Mouse (Mus musculus) adrenal gland, postnatal 10 days (tissue): ENCODE measurements at regions not wholly inside any gene's neighbourhood (a gene's known extent, or its start where the extent isn't known, plus 50 kb on each side); places are given as distances from the start of the nearest gene placed in this dataset.

Source experiments
- DNase-seq: peaks from one replicate; pipeline ENCODE4 v3.0.0; 2021; ENCODE audit warnings: mixed read lengths

- no peak for DNase-seq
Observed at GRCm38 (mm10) chr19:6684921-6685320, 142.1 kb upstream of the Slc22a12 start.

DNA sequence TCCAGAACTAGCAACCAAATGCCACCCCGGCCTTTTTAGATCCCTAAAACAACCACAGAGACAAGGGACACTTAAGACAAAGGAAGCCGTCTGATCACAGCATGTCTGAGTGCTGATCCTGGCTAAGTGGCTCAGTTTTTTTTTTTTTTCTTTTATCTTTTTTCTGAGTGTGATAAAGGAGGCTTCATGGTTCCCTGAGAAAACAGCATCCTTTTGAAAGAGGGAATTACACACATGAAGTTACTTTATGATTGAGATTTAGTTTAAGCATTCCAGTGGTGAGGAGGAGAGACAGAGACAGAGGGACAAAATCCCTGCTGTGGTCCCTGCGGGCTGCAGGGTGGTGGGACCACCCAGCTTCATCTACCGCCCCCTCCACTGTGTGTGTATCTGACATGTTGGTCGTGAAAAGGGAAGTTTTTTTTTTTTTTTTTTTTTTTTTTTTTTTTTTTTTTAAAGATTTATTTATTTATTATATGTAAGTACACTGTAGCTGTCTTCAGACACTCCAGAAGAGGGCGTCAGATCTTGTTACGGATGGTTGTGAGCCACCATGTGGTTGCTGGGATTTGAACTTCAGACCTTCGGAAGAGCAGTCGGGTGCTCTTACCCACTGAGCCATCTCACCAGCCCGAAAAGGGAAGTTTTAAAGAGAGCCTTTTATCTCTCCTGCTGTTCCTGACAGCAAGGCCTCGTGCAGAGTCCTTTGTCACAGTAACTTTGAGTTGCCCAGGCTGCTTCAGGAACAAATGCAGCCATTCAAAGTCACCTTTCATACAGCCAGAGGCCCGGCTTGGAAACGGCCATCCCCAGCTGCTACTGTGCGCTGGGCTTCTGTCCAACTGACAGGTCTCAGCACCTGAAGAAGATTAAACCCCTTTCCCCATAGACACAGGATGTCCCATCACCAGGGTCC, 136.8 kb upstream of the Slc22a12 start:
- DNase-seq: no peak

- DNase-seq: no peak
Observed at GRCm38 (mm10) chr19:6677511-6677910, 134.7 kb upstream of the Slc22a12 start.

- no peak for DNase-seq
Observed at GRCm38 (mm10) chr19:6675586-6675985, 132.8 kb upstream of the Slc22a12 start.

- DNase-seq: no peak
Observed at GRCm38 (mm10) chr19:6671696-6672095, 128.9 kb upstream of the Slc22a12 start.

GRCm38 (mm10) chr19:6669881-6670280, 127.0 kb upstream of the Slc22a12 start:
- no peak for DNase-seq

DNA sequence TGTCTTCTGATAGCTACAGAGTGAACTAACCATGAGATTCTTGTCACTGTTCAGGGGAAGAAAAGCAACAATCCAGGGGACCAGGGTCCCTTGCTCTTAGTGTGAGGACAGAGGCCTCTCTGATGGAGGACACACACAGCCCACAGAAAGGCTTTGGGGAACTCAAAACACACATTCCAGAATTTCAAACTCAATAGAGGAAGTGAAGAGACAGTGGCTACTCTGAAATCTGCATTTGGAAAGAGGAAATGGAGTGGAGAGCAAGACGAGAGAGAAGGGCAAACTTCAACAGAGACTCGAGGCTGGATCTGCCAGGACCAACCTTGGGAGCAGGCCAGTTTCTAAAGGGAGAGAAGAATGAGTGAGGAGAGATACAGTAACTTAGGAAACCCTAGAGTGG, 125.7 kb upstream of the Slc22a12 start:
- DNase-seq: no peak

GRCm38 (mm10) chr19:6666187-6666722, 123.4 kb upstream of the Slc22a12 start:
- DNase-seq: no peak

- no peak for DNase-seq
Observed at GRCm38 (mm10) chr19:6665264-6666054, 122.6 kb upstream of the Slc22a12 start.

DNA sequence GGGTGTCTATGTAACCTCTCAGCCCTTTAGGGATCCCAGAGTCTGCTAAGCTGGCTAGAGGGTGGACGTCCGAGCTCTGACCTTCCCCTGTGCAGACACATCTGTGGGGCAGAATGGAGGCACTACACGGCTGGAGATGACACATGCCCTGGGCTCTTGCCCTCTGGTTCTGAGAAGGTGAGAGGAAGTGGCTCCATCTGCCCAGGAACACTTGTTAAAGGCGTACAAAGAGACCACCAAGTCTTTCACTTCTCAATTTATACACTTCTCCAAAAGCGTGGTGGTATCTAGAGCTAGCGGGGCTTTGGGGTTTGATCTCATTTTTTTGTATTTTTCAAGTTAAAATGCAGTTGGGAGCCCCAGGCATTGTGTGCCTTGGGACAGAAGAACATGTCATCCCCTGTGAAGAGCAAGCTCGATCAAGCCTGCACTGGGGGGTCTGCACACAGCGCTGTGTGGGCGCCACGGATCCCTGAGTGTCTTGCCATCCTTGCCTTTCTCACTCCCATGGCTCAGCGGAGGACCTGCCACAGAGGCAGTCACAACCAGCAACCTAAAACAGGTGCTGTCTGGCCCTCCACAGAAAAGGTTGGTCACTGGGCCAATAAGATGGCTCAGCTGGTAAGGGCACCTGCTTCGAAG, 121.6 kb upstream of the Slc22a12 start:
- no peak for DNase-seq

GRCm38 (mm10) chr19:6663391-6663790, 120.6 kb upstream of the Slc22a12 start:
- DNase-seq: peak; percentile 93

DNA sequence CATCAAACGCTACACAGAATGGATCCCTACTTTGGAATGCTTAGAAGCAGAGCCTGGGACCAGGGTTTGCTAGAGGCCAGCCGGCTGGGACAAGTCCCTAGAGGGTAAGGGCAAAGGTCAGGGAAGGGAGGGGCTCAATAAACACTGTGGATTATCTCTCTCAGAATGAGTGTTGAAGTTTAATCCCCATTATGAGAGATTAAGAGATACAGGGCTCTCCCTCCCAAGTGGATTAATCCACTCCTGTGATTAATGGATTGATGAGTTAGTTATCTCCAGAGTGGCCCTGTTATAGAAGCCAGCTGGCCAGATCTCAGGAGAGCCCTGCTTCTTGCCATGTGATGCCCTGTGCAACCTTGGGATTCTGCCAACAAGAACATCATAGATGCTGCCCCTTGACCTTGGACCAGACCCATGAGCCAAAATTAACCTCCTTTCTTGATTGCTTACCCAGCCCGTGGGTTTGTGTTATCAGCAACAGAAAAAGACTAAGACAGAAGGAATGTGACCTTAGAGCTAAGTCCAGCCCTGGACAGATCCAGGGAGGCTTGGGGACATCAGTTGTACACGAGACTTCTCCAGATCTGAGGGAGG, 119.6 kb upstream of the Slc22a12 start:
- peak; percentile 37 for DNase-seq

DNA sequence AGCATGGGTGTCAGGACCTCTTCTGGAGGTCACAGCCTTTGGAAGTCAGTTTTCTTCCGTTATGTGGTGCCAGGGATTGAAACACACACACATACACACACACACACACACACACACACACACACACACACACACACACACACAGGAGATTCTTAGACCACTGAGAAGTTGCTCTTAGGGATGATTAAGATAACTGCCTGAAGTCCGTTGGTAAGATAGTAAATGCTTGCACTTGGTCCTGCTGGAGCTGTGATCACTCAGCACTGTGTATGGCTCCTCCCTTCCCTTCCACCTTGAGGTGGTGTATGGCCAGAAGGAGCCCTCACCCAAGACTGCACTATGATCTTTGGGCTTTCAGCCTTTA, 118.7 kb upstream of the Slc22a12 start:
- DNase-seq: no peak

DNA sequence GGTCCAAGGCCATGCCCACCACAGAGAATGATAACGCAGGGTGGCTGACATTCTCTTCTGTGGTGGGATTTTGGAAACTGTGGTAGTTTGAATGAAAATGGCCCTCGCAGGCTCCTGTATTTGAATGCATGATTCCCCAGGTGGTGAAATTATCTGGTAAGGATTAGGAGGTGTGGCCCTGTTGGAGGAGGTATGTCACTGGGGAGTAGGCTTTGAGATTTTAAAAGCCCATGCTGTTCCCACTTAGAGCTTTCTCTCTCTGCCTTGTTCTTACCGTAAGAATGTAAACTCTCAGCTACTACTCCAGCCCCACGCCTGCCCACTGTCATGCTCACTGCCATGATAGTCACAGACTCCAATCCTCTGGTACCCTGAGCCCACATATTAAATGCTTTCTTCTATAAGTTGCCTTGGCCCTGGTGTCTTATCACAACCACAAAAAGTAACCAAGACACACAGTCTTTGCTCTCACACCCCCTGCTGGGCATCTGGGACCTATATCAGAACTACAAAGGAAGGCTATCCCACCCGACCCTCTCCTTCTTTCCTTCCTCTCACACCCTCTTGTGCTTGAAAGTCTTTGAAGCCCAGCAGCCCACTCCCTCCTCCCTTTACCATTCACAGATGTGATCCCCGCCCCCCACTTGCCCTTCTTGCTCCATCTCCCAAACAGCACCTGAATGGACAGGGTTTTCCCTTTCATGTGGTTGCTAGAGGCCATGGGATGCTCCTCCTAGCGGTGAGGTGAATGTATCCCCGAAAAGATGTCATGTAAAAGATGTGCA, 118.1 kb upstream of the Slc22a12 start:
- no peak for DNase-seq

DNA sequence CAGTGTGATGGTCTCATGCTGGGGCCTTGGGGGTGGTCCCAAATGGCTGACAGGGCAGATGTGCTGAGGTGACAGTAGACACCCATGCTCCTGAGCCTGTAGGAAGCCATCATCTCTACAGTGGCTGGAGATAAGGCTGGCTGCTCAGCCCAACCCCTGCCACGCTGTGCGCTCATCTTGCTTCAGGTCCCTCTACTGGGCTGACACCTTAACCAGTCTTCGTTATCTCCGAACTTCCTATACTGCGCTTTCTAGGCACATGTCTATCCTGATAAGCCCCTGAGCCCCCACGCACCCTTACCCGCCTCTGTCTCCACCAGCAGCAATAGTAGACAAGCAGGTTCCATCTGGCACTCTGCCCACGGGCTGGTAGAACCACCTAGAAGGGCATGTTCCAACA, 117.3 kb upstream of the Slc22a12 start:
- no peak for DNase-seq

DNA sequence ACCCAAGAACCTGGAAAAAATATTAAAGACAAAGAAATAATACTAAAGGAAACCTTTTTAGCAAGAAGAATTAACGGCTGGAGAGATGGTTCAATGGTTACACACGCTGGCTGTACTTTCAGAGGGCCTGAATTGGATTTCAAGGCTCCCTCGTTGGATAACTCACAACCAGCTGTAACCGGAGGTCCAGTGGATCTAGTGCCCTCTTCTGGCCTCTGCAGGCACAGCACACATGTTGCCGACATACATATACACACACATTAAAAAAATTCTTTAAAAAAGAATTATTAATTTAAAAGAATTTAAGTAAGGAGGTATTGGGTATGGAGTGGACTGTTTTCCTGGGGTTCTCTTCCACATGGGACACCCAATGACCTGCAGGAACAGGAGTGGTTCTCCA, 111.7 kb upstream of the Slc22a12 start:
- DNase-seq: no peak

DNA sequence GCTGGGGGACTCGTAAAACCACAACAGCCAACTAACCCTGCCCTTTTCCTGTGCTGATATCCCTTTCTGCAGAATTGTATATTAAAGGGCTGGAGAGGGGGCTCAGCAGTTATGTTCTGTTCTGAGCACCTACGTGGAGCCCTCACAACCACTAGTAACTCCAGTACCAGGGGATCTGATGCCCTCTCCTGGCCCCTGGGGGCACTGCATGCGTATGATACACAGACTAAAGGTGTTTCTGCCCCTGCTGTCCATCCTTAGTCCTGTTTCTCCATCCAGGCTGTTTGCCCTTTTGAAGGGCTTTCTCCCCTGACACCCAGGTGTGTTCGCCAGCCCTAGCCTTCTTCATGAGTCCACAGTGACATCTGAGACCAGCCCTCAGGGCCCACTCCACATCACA, 109.9 kb upstream of the Slc22a12 start:
- peak; percentile 37 for DNase-seq

- DNase-seq: no peak
Observed at GRCm38 (mm10) chr19:6651192-6651591, 108.4 kb upstream of the Slc22a12 start.

GRCm38 (mm10) chr19:6649885-6650284, 107.1 kb upstream of the Slc22a12 start:
- no peak for DNase-seq

- DNase-seq: no peak
Observed at GRCm38 (mm10) chr19:6647686-6648085, 104.9 kb upstream of the Slc22a12 start.

GRCm38 (mm10) chr19:6647216-6647615, 104.4 kb upstream of the Slc22a12 start:
- no peak for DNase-seq
